Mouse (Mus musculus) embryonic fibroblast, embryonic 13.5 days (primary cell): ENCODE results near the gene Lef1.

Experiments used
- CTCF ChIP-seq: IDR thresholded peaks from 2 replicates; pipeline ENCODE4 v1.5.1; 2011; ENCODE audit warnings: mild to moderate bottlenecking, control low read depth, low read length, moderate library complexity, borderline replicate concordance; ENCODE audit not compliant: insufficient read depth
- POLR2A ChIP-seq: IDR thresholded peaks from 2 replicates; pipeline ENCODE4 v1.6.1; 2011; ENCODE audit warnings: low read depth, mild to moderate bottlenecking, control low read depth, low read length, moderate library complexity

DNA sequence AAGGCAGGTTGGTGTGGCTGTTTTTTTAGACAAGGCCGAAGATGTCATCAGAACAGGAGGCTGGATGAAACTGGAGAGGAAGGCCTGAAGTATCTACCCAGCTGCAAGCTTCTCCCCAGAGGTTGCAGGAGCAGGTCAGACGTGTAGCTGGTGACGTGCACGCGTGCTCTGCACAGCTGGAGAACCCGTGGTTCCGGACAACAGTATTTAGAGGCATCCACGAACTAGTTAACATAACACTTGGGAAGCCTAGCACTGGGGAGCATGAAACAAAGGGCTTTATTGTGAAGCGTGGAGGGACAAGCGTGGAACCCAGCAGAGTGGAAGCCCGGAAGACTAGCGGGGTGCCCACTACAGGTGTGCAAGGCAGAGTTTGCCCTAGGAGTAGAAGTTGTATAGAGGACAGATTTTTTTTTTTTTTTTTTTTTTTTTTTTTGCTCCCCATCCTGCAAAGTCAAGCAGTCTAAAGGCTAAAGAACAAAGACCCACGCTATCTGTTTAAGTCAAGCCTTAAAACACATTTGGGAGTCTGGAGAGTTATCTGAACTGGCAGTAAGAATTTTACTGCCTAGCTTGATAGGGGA is 8.0 kb upstream of the Lef1 start:
- TF ChIP-seq POLR2A (no peak), CTCF (no peak)
